Mouse (Mus musculus): ENCODE results near the gene Chn1. TPM values are rescaled to one million over a fixed set of nuclear protein-coding genes. Genes with fewer than 3 reads are reported as not detected.

Chn1 gene
- polyA plus RNA-seq, 1 experiment from 2014 or later: 70.1 TPM

- Histone ChIP-seq H3K9me3 (ENCODE audit: control insufficient read depth, low read length) (no peaks in the 10 kb centered on the region), H3K27me3 (replicated peaks; ENCODE audit: control insufficient read depth, insufficient read depth, low read length) (no peaks in the 10 kb centered on the region), H3K4me3 (ENCODE audit: low read length) (no peak overlapping the region), H3K36me3 (ENCODE audit: control insufficient read depth, insufficient read depth, low read length) (peaks cover 5% of the 10 kb centered on the region; the same call in 1 of the 2 replicates), H3K9ac (ENCODE audit: low read depth, low read length) (no peak overlapping the region), H3K27ac (ENCODE audit: low read depth, low read length) (no peak overlapping the region), H3K4me2 (ENCODE audit: low read length) (no peak overlapping the region), H3K4me1 (ENCODE audit: control insufficient read depth, insufficient read depth, low read depth, low read length) (peaks cover 9% of the 10 kb centered on the region)
- WGBS: 93% methylated on average over 6 of the region's 6 CpGs
- no peak for ATAC-seq
Measured at GRCm38 (mm10) chr2:73608391-73608790, 166.8 kb downstream of the Chn1 start.

GRCm38 (mm10) chr2:73607609-73608008, 167.5 kb downstream of the Chn1 start:
- peaks cover 5% of the 10 kb centered on the region; the same call in 1 of the 2 replicates for H3K36me3 ChIP-seq (ENCODE audit: control insufficient read depth, insufficient read depth, low read length)
- H3K27ac ChIP-seq (ENCODE audit: low read depth, low read length): no peak overlapping the region
- 54% methylated on average over 4 of the region's 4 CpGs for WGBS
- H3K27me3 ChIP-seq (replicated peaks; ENCODE audit: control insufficient read depth, insufficient read depth, low read length): no peaks in the 10 kb centered on the region
- no peak overlapping the region for H3K4me2 ChIP-seq (ENCODE audit: low read length)
- H3K9ac ChIP-seq (ENCODE audit: low read depth, low read length): no peak overlapping the region
- H3K9me3 ChIP-seq (ENCODE audit: control insufficient read depth, low read length): no peaks in the 10 kb centered on the region
- no peak overlapping the region for H3K4me3 ChIP-seq (ENCODE audit: low read length)
- H3K4me1 ChIP-seq (ENCODE audit: control insufficient read depth, insufficient read depth, low read depth, low read length): peaks cover 9% of the 10 kb centered on the region
- ATAC-seq: 0 out of 2 replicates have a peak, but pooled peaks have one; percentile 9

- H3K9me3 ChIP-seq (ENCODE audit: control insufficient read depth, low read length): no peaks in the 10 kb centered on the region
- no peaks in the 10 kb centered on the region for H3K27me3 ChIP-seq (replicated peaks; ENCODE audit: control insufficient read depth, insufficient read depth, low read length)
- H3K27ac ChIP-seq (ENCODE audit: low read depth, low read length): no peak overlapping the region
- H3K9ac ChIP-seq (ENCODE audit: low read depth, low read length): no peak overlapping the region
- no peak for ATAC-seq
- H3K4me2 ChIP-seq (ENCODE audit: low read length): no peak overlapping the region
- 68% methylated on average over 2 of the region's 2 CpGs for WGBS
- peaks cover 5% of the 10 kb centered on the region; the same call in 1 of the 2 replicates for H3K36me3 ChIP-seq (ENCODE audit: control insufficient read depth, insufficient read depth, low read length)
- H3K4me1 ChIP-seq (ENCODE audit: control insufficient read depth, insufficient read depth, low read depth, low read length): peaks cover 9% of the 10 kb centered on the region
- H3K4me3 ChIP-seq (ENCODE audit: low read length): no peak overlapping the region
Measured at GRCm38 (mm10) chr2:73607146-73607545, 168.0 kb downstream of the Chn1 start.

GRCm38 (mm10) chr2:73606616-73607015, 168.5 kb downstream of the Chn1 start:
- H3K4me1 ChIP-seq (ENCODE audit: control insufficient read depth, insufficient read depth, low read depth, low read length): peaks cover 9% of the 10 kb centered on the region
- no peaks in the 10 kb centered on the region for H3K9me3 ChIP-seq (ENCODE audit: control insufficient read depth, low read length)
- no peak overlapping the region for H3K9ac ChIP-seq (ENCODE audit: low read depth, low read length)
- H3K36me3 ChIP-seq (ENCODE audit: control insufficient read depth, insufficient read depth, low read length): peaks cover 5% of the 10 kb centered on the region; the same call in 1 of the 2 replicates
- no peak for ATAC-seq
- no peaks in the 10 kb centered on the region for H3K27me3 ChIP-seq (replicated peaks; ENCODE audit: control insufficient read depth, insufficient read depth, low read length)
- WGBS: 92% methylated on average over 6 of the region's 6 CpGs
- H3K4me2 ChIP-seq (ENCODE audit: low read length): no peak overlapping the region
- no peak overlapping the region for H3K27ac ChIP-seq (ENCODE audit: low read depth, low read length)
- no peak overlapping the region for H3K4me3 ChIP-seq (ENCODE audit: low read length)

DNA sequence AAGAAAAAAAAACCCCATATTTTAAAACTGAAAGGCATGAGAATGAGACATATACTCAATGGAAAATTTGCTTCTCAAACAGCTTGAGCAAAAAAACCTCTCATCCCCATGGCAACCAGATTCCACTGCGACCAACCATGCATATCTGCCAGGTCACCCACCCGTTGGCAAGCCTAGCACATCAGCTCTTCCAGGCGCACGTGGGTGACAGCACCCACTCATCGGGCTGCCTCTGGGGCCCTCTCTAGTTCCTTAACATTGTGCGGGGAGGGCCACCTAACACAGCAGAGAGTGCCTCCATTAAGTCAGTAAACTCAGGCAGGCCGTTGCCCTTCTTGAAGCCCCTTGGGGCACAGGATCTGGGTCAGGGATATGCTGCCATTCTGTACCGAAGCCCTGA, 170.1 kb downstream of the Chn1 start:
- Histone ChIP-seq H3K36me3 (ENCODE audit: control insufficient read depth, insufficient read depth, low read length) (no peaks in the 10 kb centered on the region), H3K9ac (ENCODE audit: low read depth, low read length) (no peak overlapping the region), H3K9me3 (ENCODE audit: control insufficient read depth, low read length) (no peaks in the 10 kb centered on the region), H3K27ac (ENCODE audit: low read depth, low read length) (peak overlapping the region; percentile 50), H3K27me3 (replicated peaks; ENCODE audit: control insufficient read depth, insufficient read depth, low read length) (no peaks in the 10 kb centered on the region), H3K4me2 (ENCODE audit: low read length) (no peak overlapping the region), H3K4me1 (ENCODE audit: control insufficient read depth, insufficient read depth, low read depth, low read length) (peaks cover 9% of the 10 kb centered on the region), H3K4me3 (ENCODE audit: low read length) (no peak overlapping the region)
- WGBS: 45% methylated on average over 8 of the region's 8 CpGs
- ATAC-seq: peak; percentile 76

- Histone ChIP-seq H3K4me1 (ENCODE audit: control insufficient read depth, insufficient read depth, low read depth, low read length) (peaks cover 9% of the 10 kb centered on the region), H3K4me2 (ENCODE audit: low read length) (no peak overlapping the region), H3K4me3 (ENCODE audit: low read length) (no peak overlapping the region), H3K27me3 (replicated peaks; ENCODE audit: control insufficient read depth, insufficient read depth, low read length) (no peaks in the 10 kb centered on the region), H3K9ac (ENCODE audit: low read depth, low read length) (no peak overlapping the region), H3K9me3 (ENCODE audit: control insufficient read depth, low read length) (no peaks in the 10 kb centered on the region), H3K36me3 (ENCODE audit: control insufficient read depth, insufficient read depth, low read length) (no peaks in the 10 kb centered on the region), H3K27ac (ENCODE audit: low read depth, low read length) (no peak overlapping the region; the same call in 1 of the 2 replicates)
- 95% methylated on average over 2 of the region's 2 CpGs for WGBS
- ATAC-seq: 0 out of 2 replicates have a peak, but pooled peaks have one; percentile 34
Measured at GRCm38 (mm10) chr2:73604579-73604978, 170.6 kb downstream of the Chn1 start.

GRCm38 (mm10) chr2:73600650-73601049, 174.5 kb downstream of the Chn1 start:
- Histone ChIP-seq H3K27ac (ENCODE audit: low read depth, low read length) (no peak overlapping the region), H3K4me2 (ENCODE audit: low read length) (no peak overlapping the region), H3K9me3 (ENCODE audit: control insufficient read depth, low read length) (no peaks in the 10 kb centered on the region), H3K4me1 (ENCODE audit: control insufficient read depth, insufficient read depth, low read depth, low read length) (peaks cover 9% of the 10 kb centered on the region), H3K4me3 (ENCODE audit: low read length) (no peak overlapping the region), H3K36me3 (ENCODE audit: control insufficient read depth, insufficient read depth, low read length) (no peaks in the 10 kb centered on the region), H3K27me3 (replicated peaks; ENCODE audit: control insufficient read depth, insufficient read depth, low read length) (no peaks in the 10 kb centered on the region), H3K9ac (ENCODE audit: low read depth, low read length) (no peak overlapping the region)
- ATAC-seq: no peak
- 65% methylated on average over 2 of the region's 2 CpGs for WGBS

- no peak overlapping the region for H3K9ac ChIP-seq (ENCODE audit: low read depth, low read length)
Measured at GRCm38 (mm10) chr2:73597772-73598171, 177.4 kb downstream of the Chn1 start.

DNA sequence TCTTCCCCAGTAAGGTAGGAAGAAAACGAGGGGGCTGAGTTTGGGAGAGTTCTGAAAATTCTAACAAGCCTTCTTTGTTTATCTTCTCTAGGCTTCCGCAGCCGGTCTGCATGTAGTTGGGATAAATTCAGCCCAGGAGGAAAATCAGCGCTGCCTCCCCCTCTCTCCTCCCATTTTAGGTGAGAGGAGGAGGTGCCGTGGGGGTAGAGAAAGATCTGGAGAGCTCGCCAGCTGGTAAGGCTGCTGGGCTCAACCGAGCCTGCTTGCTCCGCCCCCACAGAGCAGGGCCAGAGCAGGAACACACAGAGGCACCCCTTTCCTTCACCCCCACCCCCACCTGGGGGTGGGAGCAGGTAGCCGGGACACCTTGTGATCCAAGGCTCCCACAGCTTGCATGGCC, 178.4 kb downstream of the Chn1 start:
- Histone ChIP-seq H3K36me3 (ENCODE audit: control insufficient read depth, insufficient read depth, low read length) (no peaks in the 10 kb centered on the region), H3K4me2 (ENCODE audit: low read length) (peak overlapping the region; percentile 9; the same call in 1 of the 2 replicates), H3K9me3 (ENCODE audit: control insufficient read depth, low read length) (no peaks in the 10 kb centered on the region), H3K4me3 (ENCODE audit: low read length) (no peak overlapping the region), H3K9ac (ENCODE audit: low read depth, low read length) (no peak overlapping the region), H3K4me1 (ENCODE audit: control insufficient read depth, insufficient read depth, low read depth, low read length) (no peaks in the 10 kb centered on the region), H3K27ac (ENCODE audit: low read depth, low read length) (no peak overlapping the region), H3K27me3 (replicated peaks; ENCODE audit: control insufficient read depth, insufficient read depth, low read length) (no peaks in the 10 kb centered on the region)
- WGBS: 39% methylated on average over 9 of the region's 9 CpGs
- ATAC-seq: no peak

More at GRCm38 (mm10) chr2:73597772-73598171, 177.4 kb downstream of the Chn1 start:
- ATAC-seq: no peak
- H3K27ac ChIP-seq (ENCODE audit: low read depth, low read length): no peak overlapping the region
- H3K9me3 ChIP-seq (ENCODE audit: control insufficient read depth, low read length): no peaks in the 10 kb centered on the region
- WGBS: 96% methylated on average over 11 of the region's 11 CpGs
- H3K4me2 ChIP-seq (ENCODE audit: low read length): no peak overlapping the region
- no peaks in the 10 kb centered on the region for H3K4me1 ChIP-seq (ENCODE audit: control insufficient read depth, insufficient read depth, low read depth, low read length)
- H3K4me3 ChIP-seq (ENCODE audit: low read length): no peak overlapping the region
- no peaks in the 10 kb centered on the region for H3K27me3 ChIP-seq (replicated peaks; ENCODE audit: control insufficient read depth, insufficient read depth, low read length)
- H3K36me3 ChIP-seq (ENCODE audit: control insufficient read depth, insufficient read depth, low read length): no peaks in the 10 kb centered on the region

- H3K4me2 ChIP-seq (ENCODE audit: low read length): no peak overlapping the region
Measured at GRCm38 (mm10) chr2:73596326-73596725, 178.8 kb downstream of the Chn1 start.

More at GRCm38 (mm10) chr2:73596326-73596725, 178.8 kb downstream of the Chn1 start:
- Histone ChIP-seq H3K27me3 (replicated peaks; ENCODE audit: control insufficient read depth, insufficient read depth, low read length) (no peaks in the 10 kb centered on the region), H3K4me1 (ENCODE audit: control insufficient read depth, insufficient read depth, low read depth, low read length) (no peaks in the 10 kb centered on the region), H3K4me3 (ENCODE audit: low read length) (no peak overlapping the region), H3K36me3 (ENCODE audit: control insufficient read depth, insufficient read depth, low read length) (no peaks in the 10 kb centered on the region), H3K9me3 (ENCODE audit: control insufficient read depth, low read length) (no peaks in the 10 kb centered on the region), H3K27ac (ENCODE audit: low read depth, low read length) (no peak overlapping the region), H3K9ac (ENCODE audit: low read depth, low read length) (no peak overlapping the region)
- ATAC-seq: no peak
- WGBS: 78% methylated on average over 5 of the region's 5 CpGs
